Mouse (Mus musculus): ENCODE data around the gene Lrrc14b.

Lrrc14b gene

GRCm38 (mm10) chr13:74363859-74364235 is at the start of gene Lrrc14b:
Lrrc14b (minus strand) TSS chr13:74364005.
- no peak for DNase-seq (ENCODE audit: low read depth, low spot score)

DNA sequence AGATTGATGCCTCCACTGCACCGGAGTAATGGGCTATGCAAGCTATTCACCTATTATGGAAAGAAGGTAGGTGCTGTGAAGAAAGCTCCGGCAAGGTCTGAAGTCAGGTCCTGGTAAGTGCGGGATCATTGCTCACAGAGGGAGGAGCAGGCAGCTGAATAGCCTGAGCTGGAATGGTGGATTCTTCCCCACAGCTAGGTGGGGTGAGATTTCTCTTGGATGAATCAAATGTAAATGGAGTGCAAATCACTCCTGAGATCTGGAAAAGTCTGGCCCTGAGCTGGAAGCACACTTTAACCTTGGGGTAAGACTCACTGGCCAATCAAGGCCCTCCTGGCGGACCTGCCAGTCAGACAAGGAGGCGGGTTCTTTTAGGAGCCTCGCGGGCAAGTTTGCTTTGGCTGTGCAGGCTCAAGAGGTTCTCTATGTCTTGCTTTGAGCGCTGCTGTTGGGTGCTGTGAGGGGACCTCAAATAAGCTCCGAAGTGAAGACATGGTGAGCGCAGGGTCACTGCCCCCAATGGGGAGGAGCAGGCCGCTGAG is 35.6 kb upstream of the Lrrc14b start, which contains the start of gene Ftl1-ps1:
Ftl1-ps1 (plus strand) TSS at position 397 of the 542 bp plus-strand sequence.
- DNase-seq (ENCODE audit: low read depth, low spot score): peak; percentile 99

- DNase-seq (ENCODE audit: low read depth, low spot score): no peak
Measured at GRCm38 (mm10) chr13:74391156-74391555, 27.4 kb upstream of the Lrrc14b start.

GRCm38 (mm10) chr13:74390371-74390990 is 26.7 kb upstream of the Lrrc14b start, which contains the start of gene Zfp72:
Zfp72 (minus strand) TSS chr13:74390836.
- DNase-seq (ENCODE audit: low read depth, low spot score): peak; percentile 87

DNA sequence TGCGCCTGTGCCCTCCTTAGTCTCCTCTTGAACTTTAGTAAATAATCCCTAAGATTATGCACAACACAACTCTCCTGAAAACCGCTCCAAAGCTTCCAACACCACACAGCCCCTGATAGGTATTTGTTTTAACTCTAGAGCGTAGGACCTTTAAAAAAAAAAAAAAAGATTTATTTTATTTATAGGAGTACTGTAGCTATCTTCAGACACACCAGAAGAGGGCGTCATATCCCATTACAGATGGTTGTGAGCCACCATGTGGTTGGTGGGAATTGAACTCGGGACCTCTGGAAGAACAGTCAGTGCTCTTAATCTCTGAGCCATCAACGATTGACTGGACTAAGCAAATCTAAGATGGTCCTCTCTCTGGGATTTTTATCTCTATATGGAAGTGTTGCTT is 25.9 kb upstream of the Lrrc14b start:
- DNase-seq (ENCODE audit: low read depth, low spot score): no peak

GRCm38 (mm10) chr13:74382289-74382688 is 18.5 kb upstream of the Lrrc14b start:
- DNase-seq (ENCODE audit: low read depth, low spot score): no peak

DNA sequence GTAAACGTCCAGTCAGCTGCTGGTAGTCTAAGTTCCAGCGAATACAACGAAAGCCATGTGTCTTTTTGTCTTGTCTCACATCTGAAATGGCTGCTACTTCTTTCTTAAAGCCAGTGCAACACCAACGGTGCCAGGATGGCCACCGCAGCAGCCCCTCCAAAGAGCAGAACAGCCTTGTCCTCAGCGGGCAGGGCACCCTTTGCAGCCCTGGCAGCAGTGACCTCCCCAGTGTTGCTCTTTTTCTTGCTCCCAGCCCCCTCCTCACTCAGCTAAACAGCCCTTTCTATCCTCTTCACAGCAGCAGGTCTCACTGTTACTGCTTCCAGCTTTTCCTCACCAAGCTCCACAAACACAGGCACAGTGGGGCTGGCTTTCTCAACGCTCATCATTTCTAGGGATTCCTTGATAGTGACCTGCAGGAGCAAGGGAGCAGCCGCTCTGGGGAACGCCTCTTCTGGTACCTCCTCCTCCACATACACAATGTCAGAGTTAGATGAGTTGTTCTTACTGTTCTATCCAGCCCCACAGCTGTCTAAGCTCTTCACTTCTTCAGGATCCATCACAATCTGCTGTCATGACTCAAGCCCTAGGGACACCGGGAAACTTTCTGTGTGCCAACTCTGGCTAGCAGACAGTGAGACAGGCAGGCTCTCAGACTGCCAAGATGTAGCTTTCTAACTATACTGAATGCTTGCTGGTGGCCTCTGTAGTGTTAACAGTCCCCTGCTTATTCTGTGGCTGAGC is 17.9 kb upstream of the Lrrc14b start:
- DNase-seq (ENCODE audit: low read depth, low spot score): no peak

DNA sequence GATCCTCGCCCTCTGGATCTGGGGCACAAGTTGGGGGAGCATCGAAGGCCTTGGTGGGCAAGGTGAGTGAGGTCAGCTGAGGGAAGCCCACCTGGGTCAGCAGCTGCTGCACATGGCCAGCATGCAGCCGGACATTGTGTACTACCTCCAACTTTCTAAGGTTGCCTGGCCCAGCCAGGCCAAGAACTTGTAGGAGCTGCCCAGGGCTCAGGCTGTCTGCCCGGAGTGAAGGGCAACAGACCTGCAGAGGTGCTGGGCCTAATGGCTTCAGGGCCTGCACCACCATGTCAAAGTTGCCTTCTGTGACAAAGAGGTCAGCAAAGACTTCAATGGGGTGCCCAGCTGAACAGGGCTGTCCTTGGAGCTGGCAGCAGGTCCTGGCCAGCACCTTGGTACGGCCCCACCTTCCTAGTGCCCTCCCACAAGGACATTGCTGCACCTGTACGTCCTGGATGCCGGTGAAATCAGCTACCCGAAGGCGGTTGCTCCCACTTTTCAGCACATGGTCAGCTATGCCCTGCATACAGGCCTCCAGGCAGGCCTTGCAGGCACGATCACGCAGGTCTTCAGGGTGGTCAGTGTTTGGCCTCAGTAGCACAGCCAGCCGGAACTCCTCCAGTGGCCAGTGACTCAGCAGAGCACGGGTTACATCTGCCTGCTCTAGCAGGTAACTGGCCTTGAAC is 488 bp downstream of the Lrrc14b start:
- DNase-seq (ENCODE audit: low read depth, low spot score): no peak

DNA sequence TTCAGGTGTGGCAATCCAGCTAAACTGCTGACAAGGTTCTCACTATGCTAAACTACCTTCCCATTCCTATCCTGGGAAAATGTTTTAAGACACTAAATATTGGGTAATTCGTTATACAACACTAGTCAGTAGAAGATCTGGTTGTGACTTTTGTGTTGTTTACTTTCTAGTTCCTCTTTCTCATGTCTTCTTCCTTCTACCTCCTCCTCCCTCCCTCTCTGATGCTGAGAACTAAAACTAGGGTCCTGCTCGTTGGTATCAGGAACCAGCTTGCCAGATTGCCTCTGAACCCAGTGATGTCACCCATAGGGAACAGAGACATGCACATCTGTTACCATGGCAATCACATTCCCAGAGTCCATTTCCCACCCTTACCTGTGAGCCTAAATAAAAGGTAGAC is 1.6 kb downstream of the Lrrc14b start:
- DNase-seq (ENCODE audit: low read depth, low spot score): no peak

GRCm38 (mm10) chr13:74356491-74356890 is 7.3 kb downstream of the Lrrc14b start:
- no peak for DNase-seq (ENCODE audit: low read depth, low spot score)

GRCm38 (mm10) chr13:74350435-74350906 is 13.3 kb downstream of the Lrrc14b start:
- DNase-seq (ENCODE audit: low read depth, low spot score): no peak

DNA sequence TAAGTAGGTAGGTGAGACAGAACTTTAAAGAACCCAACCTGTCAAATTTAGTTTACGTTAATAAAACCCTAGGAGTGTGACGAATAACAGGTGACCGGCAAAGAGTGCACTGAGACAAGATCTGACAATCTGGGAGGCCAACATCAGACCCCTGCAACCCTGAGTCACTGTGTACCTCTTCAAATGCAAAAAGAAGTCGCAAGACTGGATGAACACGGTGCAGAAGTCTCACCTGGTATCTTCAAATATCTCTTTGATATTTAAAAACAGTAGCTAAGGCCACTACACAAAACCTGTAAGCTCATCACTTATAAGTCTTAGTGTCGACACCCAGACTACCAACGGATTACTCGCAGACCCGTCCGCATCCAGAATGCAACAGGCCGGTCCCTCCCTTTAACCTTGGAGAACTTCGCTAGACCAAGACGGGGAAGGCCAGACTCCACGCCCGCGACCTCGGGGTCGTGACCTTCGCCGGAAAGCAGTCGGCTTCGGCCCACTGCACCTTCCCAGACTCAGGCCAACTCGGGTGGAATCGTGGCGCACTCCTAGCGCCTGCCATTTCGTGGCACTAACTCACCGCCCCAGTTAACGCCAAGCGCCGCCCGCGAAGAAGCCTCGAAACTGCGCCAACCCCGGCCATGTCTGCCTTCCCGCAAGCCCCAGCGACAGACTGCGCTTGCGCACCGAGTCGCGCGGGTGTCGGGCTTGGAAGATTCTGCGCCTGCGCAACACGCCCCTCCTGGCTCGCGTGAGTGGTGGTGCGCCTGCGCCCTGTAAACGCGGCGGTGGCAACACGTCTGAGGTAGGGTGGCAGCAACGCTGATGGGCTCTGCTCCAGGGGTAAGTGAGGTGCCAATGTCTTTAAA is 14.0 kb downstream of the Lrrc14b start, which contains the start of the genes Sdha and Ccdc127:
Sdha (minus strand) TSS at position 715 of the 869 bp plus-strand sequence.
Ccdc127 (plus strand) TSS at position 744 of the 869 bp plus-strand sequence.
- peak; percentile 97 for DNase-seq (ENCODE audit: low read depth, low spot score)

DNA sequence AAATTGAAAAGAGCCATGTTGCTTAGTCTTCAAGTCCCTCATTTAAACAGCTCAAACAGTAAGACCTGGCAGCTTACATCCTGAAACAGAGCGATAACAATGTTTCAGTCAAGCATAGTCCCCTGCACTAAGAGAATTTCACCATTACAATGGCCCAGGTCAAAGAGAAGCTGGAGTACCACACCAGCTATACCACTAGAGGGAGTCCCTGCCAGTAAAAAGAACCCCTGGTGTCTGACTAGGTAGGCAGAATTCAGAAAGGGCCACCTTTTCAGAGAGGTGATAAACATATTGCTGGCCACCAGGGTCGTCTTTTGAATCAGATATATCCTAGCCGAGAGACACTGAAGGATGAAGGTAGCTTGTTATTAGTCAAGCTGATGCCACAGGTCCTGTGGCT is 22.8 kb downstream of the Lrrc14b start:
- peak; percentile 67 for DNase-seq (ENCODE audit: low read depth, low spot score)

GRCm38 (mm10) chr13:74329321-74329720 is 34.5 kb downstream of the Lrrc14b start:
- no peak for DNase-seq (ENCODE audit: low read depth, low spot score)

DNA sequence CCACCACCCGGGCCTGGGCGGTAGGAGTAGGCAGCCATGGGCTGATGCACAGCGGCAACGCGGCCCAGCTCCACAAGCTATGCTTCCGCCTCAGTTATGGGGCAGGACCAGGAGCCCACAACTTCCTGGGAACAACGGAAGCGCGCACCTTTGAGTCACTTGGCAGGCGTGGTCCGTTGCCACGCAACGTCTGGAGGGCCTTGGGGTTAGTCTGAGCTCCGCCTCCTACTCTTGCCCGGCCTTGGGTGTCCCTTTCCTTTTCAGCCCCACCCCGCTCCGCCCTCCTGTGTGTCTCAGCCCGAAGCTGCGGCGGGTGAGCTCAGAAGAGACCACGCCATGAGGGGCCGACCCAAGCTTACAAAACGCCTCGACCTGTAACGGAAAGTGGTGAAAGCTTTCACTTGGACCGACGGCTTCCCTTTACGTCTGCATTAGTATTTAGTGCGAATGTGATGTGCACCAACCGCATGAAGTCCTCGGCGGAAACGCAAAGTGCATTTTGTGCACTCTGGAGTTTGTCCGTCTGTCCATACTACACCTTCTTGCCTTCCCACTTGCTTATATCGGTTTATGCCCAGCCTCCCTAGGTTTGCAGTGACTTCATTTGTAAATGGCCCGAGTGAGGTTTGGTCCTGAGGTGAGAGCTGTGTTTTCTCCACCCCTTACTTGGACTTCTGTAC is 46.5 kb downstream of the Lrrc14b start, which contains the start of gene Pdcd6:
Pdcd6 (minus strand) TSS at position 411 of the 680 bp plus-strand sequence.
- DNase-seq (ENCODE audit: low read depth, low spot score): peak; percentile 97

- no peak for DNase-seq (ENCODE audit: low read depth, low spot score)
Measured at GRCm38 (mm10) chr13:74316789-74317169, 47.0 kb downstream of the Lrrc14b start.

- DNase-seq (ENCODE audit: low read depth, low spot score): no peak
Measured at GRCm38 (mm10) chr13:74316386-74316785, 47.4 kb downstream of the Lrrc14b start.

DNA sequence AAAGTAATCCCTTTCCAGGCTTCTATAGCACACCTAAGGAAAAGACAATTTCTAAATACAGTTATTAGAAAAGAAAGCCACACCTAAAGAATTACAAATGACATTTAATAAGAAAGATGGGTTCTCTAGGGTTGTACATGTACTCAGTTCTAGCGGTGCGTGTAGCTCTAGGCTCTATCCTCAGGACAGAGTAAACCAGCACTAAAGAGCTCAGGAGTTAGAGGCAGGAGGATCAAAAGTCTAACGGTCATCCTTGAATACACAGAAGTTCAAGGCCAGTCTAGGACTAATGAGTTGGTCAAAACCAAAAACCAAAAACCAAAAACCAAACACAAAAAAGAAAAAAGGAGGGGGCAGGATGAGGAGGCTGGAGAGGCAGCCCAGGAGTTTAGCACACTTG is 49.2 kb downstream of the Lrrc14b start:
- DNase-seq (ENCODE audit: low read depth, low spot score): no peak

All from ES-CJ7 (cell line).